Mouse (Mus musculus) stomach, postnatal 0 days (tissue): ENCODE data around the gene Wdtc1.

ENCODE experiments used
- CTCF ChIP-seq: IDR thresholded peaks from 2 replicates; pipeline ENCODE4 v1.5.1; 2016; ENCODE audit warnings: antibody characterized with exemption, low read depth, mild to moderate bottlenecking, moderate library complexity
- EP300 ChIP-seq: optimal IDR thresholded peaks from 2 replicates; pipeline ENCODE3; 2016; ENCODE audit warnings: antibody characterized with exemption

DNA sequence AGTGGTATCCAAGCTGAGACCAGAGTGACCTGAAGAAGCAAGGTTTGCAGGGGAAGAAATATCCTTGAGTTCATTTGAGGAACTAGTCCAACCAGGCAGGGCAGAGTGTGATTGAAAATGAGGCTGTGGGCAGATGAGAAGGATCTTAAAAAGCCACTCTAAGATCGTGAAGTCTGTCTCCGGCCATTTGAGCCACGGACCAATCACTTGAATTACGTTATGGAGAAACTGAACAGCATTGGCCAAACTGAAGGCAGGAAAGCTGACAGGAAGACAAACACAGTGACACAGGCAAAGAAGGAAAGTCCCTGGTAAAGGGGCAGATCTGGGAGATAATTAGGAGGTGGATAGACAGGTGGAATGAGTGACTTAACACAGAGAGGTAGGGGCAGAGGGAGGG lies 6.7 kb downstream of the Wdtc1 start:
- TF ChIP-seq CTCF (no peak), EP300 (no peak)
